Mouse (Mus musculus) embryonic facial prominence, embryonic 10.5 days (tissue): ENCODE data around the gene Colec11. TPM values are rescaled to one million over a fixed set of nuclear protein-coding genes. Genes with fewer than 3 reads are reported as not detected.

ENCODE experiments used
- DNase-seq: peaks from one replicate; pipeline ENCODE4 v3.0.0-alpha.2; 2017; ENCODE audit warnings: low spot score
- H3K27ac ChIP-seq: fragments of 300-500 bp; sonication (generic); replicated peaks from 2 replicates; pipeline ENCODE4 v1.5.1; 2016; ENCODE audit warnings: mild to moderate bottlenecking
- H3K27me3 ChIP-seq: fragments of 300-500 bp; sonication (generic); replicated peaks from 2 replicates; pipeline ENCODE4 v1.6.1; 2016; ENCODE audit warnings: low read depth, mild to moderate bottlenecking; ENCODE audit not compliant: poor library complexity, severe bottlenecking
- H3K36me3 ChIP-seq: fragments of 300-500 bp; sonication (generic); replicated peaks from 2 replicates; pipeline ENCODE4 v1.6.1; 2016; ENCODE audit warnings: mild to moderate bottlenecking, moderate library complexity
- H3K4me1 ChIP-seq: fragments of 300-500 bp; sonication (generic); 2 replicates; pipeline ENCODE4 v1.6.1; 2016
- H3K4me3 ChIP-seq: fragments of 300-500 bp; sonication (generic); 2 replicates; pipeline ENCODE4 v1.5.1; 2016; ENCODE audit warnings: mild to moderate bottlenecking, moderate library complexity
- H3K9me3 ChIP-seq: fragments of 300-500 bp; sonication (generic); 2 replicates; pipeline ENCODE4 v1.6.1; 2016; ENCODE audit warnings: mild to moderate bottlenecking
- WGBS: fragments of 180-500 bp; shearing (Covaris S2); methylation state at CpG from one replicate; pipeline ENCODE4 v1.1.7; 2016; 5-methylcytosine and 5-hydroxymethylcytosine counted together
- polyA plus RNA-seq: library from polyadenylated mRNA; unstranded; fragments of >200 nt; fragmentation: Nextera tagmentation; extraction: Ambion mirVana; gene quantifications from 2 replicates; pipeline ENCODE4 v1.2.1, GENCODE M21; 2016

The Colec11 gene
- polyA plus RNA-seq, 1 experiment from 2014 or later = 0.10 TPM

- Histone ChIP-seq H3K27ac (no peak overlapping the region), H3K27me3 (no peaks in the 10 kb centered on the region), H3K36me3 (peaks cover 16% of the 10 kb centered on the region), H3K9me3 (no peaks in the 10 kb centered on the region), H3K4me3 (no peak overlapping the region), H3K4me1 (peaks cover 15% of the 10 kb centered on the region)
- 84% methylated on average over 2 of the region's 2 CpGs for WGBS
- no peak for DNase-seq
Measured at GRCm38 (mm10) chr12:28624251-28624650, 1.1 kb upstream of the Colec11 start.

- H3K4me1 ChIP-seq = peaks cover 15% of the 10 kb centered on the region
- no peak for DNase-seq
- H3K4me3 ChIP-seq = no peak overlapping the region
- H3K36me3 ChIP-seq = no peaks in the 10 kb centered on the region
- no peaks in the 10 kb centered on the region for H3K9me3 ChIP-seq
- H3K27me3 ChIP-seq = no peaks in the 10 kb centered on the region
- 76% methylated on average over 1 of the region's 1 CpGs for WGBS
- no peak overlapping the region for H3K27ac ChIP-seq
Measured at GRCm38 (mm10) chr12:28622641-28623040, 536 bp downstream of the Colec11 start.

GRCm38 (mm10) chr12:28622167-28622532, 1.0 kb downstream of the Colec11 start:
- no peak overlapping the region for H3K4me3 ChIP-seq
- H3K9me3 ChIP-seq = no peaks in the 10 kb centered on the region
- peaks cover 15% of the 10 kb centered on the region for H3K4me1 ChIP-seq
- H3K36me3 ChIP-seq = no peaks in the 10 kb centered on the region
- H3K27ac ChIP-seq = no peak overlapping the region
- DNase-seq = no peak
- H3K27me3 ChIP-seq = no peaks in the 10 kb centered on the region
- 64% methylated on average over 5 of the region's 5 CpGs for WGBS

- no peaks in the 10 kb centered on the region for H3K9me3 ChIP-seq
- peaks cover 15% of the 10 kb centered on the region for H3K4me1 ChIP-seq
- H3K27ac ChIP-seq = no peak overlapping the region
- no peak overlapping the region for H3K4me3 ChIP-seq
- no peaks in the 10 kb centered on the region for H3K27me3 ChIP-seq
- WGBS = 35% methylated on average over 7 of the region's 7 CpGs
- no peak for DNase-seq
- no peaks in the 10 kb centered on the region for H3K36me3 ChIP-seq
Measured at GRCm38 (mm10) chr12:28621451-28622166, 1.6 kb downstream of the Colec11 start.

- Histone ChIP-seq H3K27me3 (no peaks in the 10 kb centered on the region), H3K9me3 (no peaks in the 10 kb centered on the region), H3K4me1 (peaks cover 14% of the 10 kb centered on the region), H3K36me3 (no peaks in the 10 kb centered on the region), H3K27ac (no peak overlapping the region), H3K4me3 (no peak overlapping the region)
- WGBS = 73% methylated on average over 4 of the region's 4 CpGs
- no peak for DNase-seq
Measured at GRCm38 (mm10) chr12:28617297-28617696, 5.9 kb downstream of the Colec11 start.

- DNase-seq = no peak
- H3K9me3 ChIP-seq = no peaks in the 10 kb centered on the region
- H3K27me3 ChIP-seq = no peaks in the 10 kb centered on the region
- no peak overlapping the region for H3K4me3 ChIP-seq
- no peaks in the 10 kb centered on the region for H3K36me3 ChIP-seq
- 79% methylated on average over 7 of the region's 7 CpGs for WGBS
- no peaks in the 10 kb centered on the region for H3K4me1 ChIP-seq
- H3K27ac ChIP-seq = no peak overlapping the region
Measured at GRCm38 (mm10) chr12:28614401-28614800, 8.8 kb downstream of the Colec11 start.

GRCm38 (mm10) chr12:28612391-28612790, 10.8 kb downstream of the Colec11 start:
- H3K9me3 ChIP-seq = no peaks in the 10 kb centered on the region
- H3K27me3 ChIP-seq = no peaks in the 10 kb centered on the region
- H3K4me3 ChIP-seq = no peak overlapping the region
- no peaks in the 10 kb centered on the region for H3K36me3 ChIP-seq
- no peak overlapping the region for H3K27ac ChIP-seq
- 78% methylated on average over 6 of the region's 6 CpGs for WGBS
- peaks cover 9% of the 10 kb centered on the region for H3K4me1 ChIP-seq
- no peak for DNase-seq

- H3K27me3 ChIP-seq = no peaks in the 10 kb centered on the region
- 0 out of 2 replicates have a peak overlapping the region, but pooled peaks have one; percentile 48 for H3K27ac ChIP-seq
- no peaks in the 10 kb centered on the region for H3K36me3 ChIP-seq
- H3K4me3 ChIP-seq = no peak overlapping the region
- H3K4me1 ChIP-seq = peaks cover 9% of the 10 kb centered on the region
- no peaks in the 10 kb centered on the region for H3K9me3 ChIP-seq
- no peak for DNase-seq
- 70% methylated on average over 17 of the region's 17 CpGs for WGBS
Measured at GRCm38 (mm10) chr12:28607546-28608305, 15.5 kb downstream of the Colec11 start.

GRCm38 (mm10) chr12:28603494-28603893, 19.7 kb downstream of the Colec11 start:
- no peak overlapping the region for H3K4me3 ChIP-seq
- DNase-seq = no peak
- no peaks in the 10 kb centered on the region for H3K36me3 ChIP-seq
- H3K27ac ChIP-seq = no peak overlapping the region
- H3K9me3 ChIP-seq = no peaks in the 10 kb centered on the region
- H3K27me3 ChIP-seq = no peaks in the 10 kb centered on the region
- 74% methylated on average over 1 of the region's 1 CpGs for WGBS
- peaks cover 20% of the 10 kb centered on the region for H3K4me1 ChIP-seq

GRCm38 (mm10) chr12:28602259-28602658, 20.9 kb downstream of the Colec11 start:
- no peak for DNase-seq
- H3K9me3 ChIP-seq = no peaks in the 10 kb centered on the region
- 23% methylated on average over 4 of the region's 4 CpGs for WGBS
- H3K27me3 ChIP-seq = no peaks in the 10 kb centered on the region
- H3K27ac ChIP-seq = no peak overlapping the region
- no peak overlapping the region for H3K4me3 ChIP-seq
- no peaks in the 10 kb centered on the region for H3K36me3 ChIP-seq
- H3K4me1 ChIP-seq = peaks cover 12% of the 10 kb centered on the region

GRCm38 (mm10) chr12:28598526-28598991, 24.6 kb downstream of the Colec11 start:
- H3K36me3 ChIP-seq = no peaks in the 10 kb centered on the region
- no peaks in the 10 kb centered on the region for H3K27me3 ChIP-seq
- H3K4me1 ChIP-seq = peaks cover 12% of the 10 kb centered on the region
- no peaks in the 10 kb centered on the region for H3K9me3 ChIP-seq
- H3K4me3 ChIP-seq = no peak overlapping the region
- WGBS = 51% methylated on average over 2 of the region's 2 CpGs
- DNase-seq = no peak
- H3K27ac ChIP-seq = no peak overlapping the region

- H3K4me3 ChIP-seq = no peak overlapping the region
- no peak overlapping the region for H3K27ac ChIP-seq
- H3K4me1 ChIP-seq = peaks cover 12% of the 10 kb centered on the region
- WGBS = 67% methylated on average over 3 of the region's 3 CpGs
- no peak for DNase-seq
- H3K27me3 ChIP-seq = no peaks in the 10 kb centered on the region
- H3K36me3 ChIP-seq = no peaks in the 10 kb centered on the region
- H3K9me3 ChIP-seq = no peaks in the 10 kb centered on the region
Measured at GRCm38 (mm10) chr12:28598110-28598509, 25.1 kb downstream of the Colec11 start.

GRCm38 (mm10) chr12:28597699-28598098, 25.5 kb downstream of the Colec11 start:
- no peaks in the 10 kb centered on the region for H3K36me3 ChIP-seq
- peaks cover 16% of the 10 kb centered on the region for H3K4me1 ChIP-seq
- no peak overlapping the region for H3K27ac ChIP-seq
- no peak for DNase-seq
- H3K9me3 ChIP-seq = no peaks in the 10 kb centered on the region
- WGBS = 87% methylated on average over 9 of the region's 9 CpGs
- no peaks in the 10 kb centered on the region for H3K27me3 ChIP-seq
- no peak overlapping the region for H3K4me3 ChIP-seq
